14 mouse cellular contexts compared by ENCODE assay signal in the genomic region with DNA sequence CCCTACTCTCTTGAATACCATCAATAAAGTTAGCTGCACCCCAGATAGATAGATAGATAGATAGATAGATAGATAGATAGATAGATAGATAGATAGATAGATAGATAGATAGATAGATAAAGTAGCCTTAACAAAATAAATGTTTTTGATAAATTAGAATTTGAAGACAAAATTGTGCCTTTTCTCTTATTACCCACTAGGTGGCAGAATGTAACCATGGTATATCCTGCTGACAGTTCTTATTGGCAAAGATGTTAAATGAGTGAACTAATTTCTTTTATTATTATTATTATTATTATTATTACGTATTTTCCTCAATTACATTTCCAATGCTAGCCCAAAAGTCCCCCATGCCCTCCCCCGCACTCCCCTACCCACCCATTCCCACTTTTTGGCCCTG. TPM values are rescaled to one million over a fixed set of nuclear protein-coding genes. Genes with fewer than 3 reads are reported as not detected.
DNase-seq lines count a peak whose midpoint lies in the region; ATAC-seq and TF ChIP-seq lines count a peak whose summit lies in the region.
"Not testable (repeated sequence)": the region's sequence is repeated elsewhere in the genome, so short reads cannot be mapped to it uniquely, and the experiment has no call there.
"Had no signal": no experiment of that assay in that cellular context is flagged by ENCODE, and none has a peak within 500 bp of the region (broad histone marks: within the 10 kb centered on the region; RNA-seq: fewer than 3 reads in every experiment).

No protein-coding gene starts in this region.

- CTCF ChIA-PET in Patski (lab: Charles Lee) = not testable (repeated sequence)

- H3K36me3 ChIP-seq in embryonic facial prominence, embryonic 11.5 days (replicated peaks; ENCODE audit: control insufficient read depth, insufficient read depth, low read depth, low read length); hindbrain, postnatal 0 days (ENCODE audit: insufficient read depth, low read length); liver, adult 2 months (ENCODE audit: control insufficient read depth, insufficient read depth, low read length): not testable (repeated sequence)

- TF ChIP-seq CTCF in Patski (IDR thresholded peaks at IDR 0.05) = peak; percentile 22
- TF ChIP-seq CTCF in hindbrain, postnatal 0 days (IDR thresholded peaks at IDR 0.05; ENCODE audit: low read depth) = peak; percentile 65
- TF ChIP-seq CTCF in liver, adult 2 months (IDR thresholded peaks at IDR 0.05; ENCODE audit: low read depth, low read length) = peak; percentile 34

- DNase-seq in Patski (ENCODE audit: low read depth, low spot score) = not testable (repeated sequence)
- peak; percentile 18 for DNase-seq in embryonic facial prominence, embryonic 11.5 days (ENCODE audit: low spot score)
- DNase-seq in hindbrain, postnatal 0 days (ENCODE audit: low spot score) = peak; percentile 20
- DNase-seq in liver, adult 2 months (ENCODE audit: extremely low read depth, low read depth, low spot score) = peak; percentile 5
- peak; percentile 4 for DNase-seq in retina, postnatal 7 days (ENCODE audit: low read depth, low spot score)

- POLR2A ChIA-PET in Patski (lab: Charles Lee) = not testable (repeated sequence)

- in situ Hi-C loops in Patski (cut with MboI; ENCODE audit: low pct_unique_long_range_greater_than_20kb) = loop anchor here (5.0 to 25.0 kb wide), 2 partner anchors 113 to 463 kb away; no protein-coding TSS in a partner anchor

- not testable (repeated sequence) for H3K79me2 ChIP-seq in liver, adult 2 months (ENCODE audit: control insufficient read depth, insufficient read depth, low read length)

- H3K9me3 ChIP-seq in embryonic facial prominence, embryonic 11.5 days (replicated peaks; ENCODE audit: control insufficient read depth, low read length); hindbrain, postnatal 0 days (ENCODE audit: low read length): not testable (repeated sequence)

- H3K4me1 ChIP-seq in embryonic facial prominence, embryonic 11.5 days (ENCODE audit: control insufficient read depth, insufficient read depth, low read length); hindbrain, postnatal 0 days (ENCODE audit: insufficient read depth, low read length); liver, adult 2 months (ENCODE audit: control insufficient read depth, insufficient read depth, low read length): not testable (repeated sequence)

- H3K27me3 ChIP-seq in Patski; embryonic facial prominence, embryonic 11.5 days (ENCODE audit: control insufficient read depth, insufficient read depth, low read length); hindbrain, postnatal 0 days (ENCODE audit: insufficient read depth, low read length); liver, adult 2 months (ENCODE audit: control insufficient read depth, insufficient read depth, low read length): not testable (repeated sequence)

- peak; percentile 60 for ATAC-seq in CD4-positive, CD25-positive, alpha-beta regulatory T cell, adult 4 months
- ATAC-seq in Patski; embryonic facial prominence, embryonic 11.5 days (replicated peaks; ENCODE audit: insufficient number of reproducible peaks, low FRiP score, low TSS enrichment, low read depth); hindbrain, postnatal 0 days: not testable (repeated sequence)
- peak; percentile 69; the same call in 1 of the 2 replicates for ATAC-seq in megakaryocyte progenitor cell, adult 5-6 weeks (replicated peaks; ENCODE audit: poor library complexity)

- not testable (repeated sequence) for TF ChIP-seq POLR2A in liver, adult 2 months (IDR thresholded peaks at IDR 0.05; ENCODE audit: extremely low read depth, insufficient read depth, low read length)

- H3K9ac ChIP-seq in embryonic facial prominence, embryonic 11.5 days (replicated peaks; ENCODE audit: low read length); hindbrain, postnatal 0 days (replicated peaks; ENCODE audit: low read length); liver, adult 2 months (ENCODE audit: low read depth, low read length): not testable (repeated sequence)

- H3K4me2 ChIP-seq in embryonic facial prominence, embryonic 11.5 days (ENCODE audit: low read depth, low read length); hindbrain, postnatal 0 days (ENCODE audit: low read depth, low read length): not testable (repeated sequence)

- 44% methylated on average over 2 of the region's 2 CpGs for WGBS in embryonic facial prominence, embryonic 11.5 days
- 43% methylated on average over 2 of the region's 2 CpGs for WGBS in hindbrain, postnatal 0 days
- 46% methylated on average over 2 of the region's 2 CpGs for WGBS in liver, adult 2 months

- not testable (repeated sequence) for H3K27ac ChIP-seq in embryonic facial prominence, embryonic 11.5 days (replicated peaks; ENCODE audit: low read depth, low read length); hindbrain, postnatal 0 days; liver, adult 2 months (replicated peaks; ENCODE audit: insufficient read depth, low read depth, low read length)

- H3K4me3 ChIP-seq in embryonic facial prominence, embryonic 11.5 days (ENCODE audit: low read depth, low read length); hindbrain, postnatal 0 days (ENCODE audit: low read length); liver, adult 2 months (ENCODE audit: insufficient read depth, low read depth, low read length): not testable (repeated sequence)

RNA-seq across cellular contexts. Expression of a gene that starts 18.0 kb away (rescaled TPM):
- polyA plus RNA-seq in CD4-positive, CD25-positive, alpha-beta regulatory T cell, adult 4 months (2017; shearing (Covaris generic)) = under 1 TPM; 0.17 to 0.29 TPM
- polyA plus RNA-seq in Patski (2021) = 0.12 TPM
- 0.08 TPM in 2 replicates for polyA plus RNA-seq in embryonic facial prominence, embryonic 11.5 days (2014; fragmentation: Nextera tagmentation; extraction: Ambion mirVana)
- total RNA-seq in hindbrain, postnatal 0 days (2014; rRNA removed) = not detected in 2 replicates
- not detected in 2 replicates for polyA plus RNA-seq in hindbrain, postnatal 0 days (2015; fragmentation: Nextera tagmentation; extraction: Ambion mirVana)
- not detected in 2 replicates for total RNA-seq in liver, adult 2 months (2014; rRNA removed)
- polyA plus RNA-seq in liver, adult 2 months (2012; rRNA removed) = not detected in 2 replicates
- total RNA-seq in megakaryocyte progenitor cell, adult 5-6 weeks (2015) = not detected in 2 replicates
- total RNA-seq in megakaryocyte progenitor cell, adult 5-6 weeks (2017) = 0.04 TPM in 1 of 2 replicates, not detected in the other
- total RNA-seq: adrenal gland, postnatal 14 days; heart, postnatal 36 days had no signal
- polyA plus RNA-seq: forebrain, embryonic 11.5 days; frontal cortex, adult 2 months; hindbrain, embryonic 15.5 days; neural tube, embryonic 12.5 days; stomach, embryonic 14.5 days had no signal

RNA-seq across cellular contexts. Expression of a gene that starts 35.9 kb away (rescaled TPM):
- 10 to 100 TPM; 12.2 to 17.2 TPM for polyA plus RNA-seq in CD4-positive, CD25-positive, alpha-beta regulatory T cell, adult 4 months (2017; shearing (Covaris generic))
- not detected for polyA plus RNA-seq in Patski (2021)
- polyA plus RNA-seq in embryonic facial prominence, embryonic 11.5 days (2014; fragmentation: Nextera tagmentation; extraction: Ambion mirVana) = 50.4 and 59.9 TPM in 2 replicates
- total RNA-seq in hindbrain, postnatal 0 days (2014; rRNA removed) = 21.4 and 25.5 TPM in 2 replicates
- polyA plus RNA-seq in hindbrain, postnatal 0 days (2015; fragmentation: Nextera tagmentation; extraction: Ambion mirVana) = 22.6 and 24.0 TPM in 2 replicates
- 0.09 and 0.20 TPM in 2 replicates for total RNA-seq in liver, adult 2 months (2014; rRNA removed)
- 0.02 TPM in 2 replicates for polyA plus RNA-seq in liver, adult 2 months (2012; rRNA removed)
- total RNA-seq in megakaryocyte progenitor cell, adult 5-6 weeks (2015) = 39.6 and 43.7 TPM in 2 replicates
- 30.9 and 39.3 TPM in 2 replicates for total RNA-seq in megakaryocyte progenitor cell, adult 5-6 weeks (2017)

Comparison
In these comparisons a context has a peak if more than half of its experiments do, and no peak if none do; other contexts are left out.
1. RNA of a gene that starts 35.9 kb away (polyA plus RNA-seq): 50.4 to 59.9 TPM in embryonic facial prominence, embryonic 11.5 days, 22.6 to 24.0 TPM in hindbrain, postnatal 0 days and 12.2 to 17.2 TPM in CD4-positive, CD25-positive, alpha-beta regulatory T cell, adult 4 months; 0.02 TPM in liver, adult 2 months and not detected in Patski (single experiment); every median in the first group is over 10 times any median in the second.
2. Peak in every context shown above with its lines, with median percentiles within 50 percentile points of each other: CTCF ChIP-seq.